Mouse (Mus musculus): ENCODE data around the gene Klhl12.
"Not testable (repeated sequence)": the region's sequence is repeated elsewhere in the genome, so short reads cannot be mapped to it uniquely, and the experiment has no call there.

Gene Klhl12

GRCm38 (mm10) chr1:134516491-134517198 is 61.3 kb downstream of the Klhl12 start:
- DNase-seq = no peak

GRCm38 (mm10) chr1:134517841-134518240 is 62.5 kb downstream of the Klhl12 start:
- not testable (repeated sequence) for DNase-seq

GRCm38 (mm10) chr1:134518677-134519076 is 63.3 kb downstream of the Klhl12 start:
- peak; percentile 85 for DNase-seq

- not testable (repeated sequence) for DNase-seq
These were observed 63.9 kb downstream of the Klhl12 start for GRCm38 (mm10) chr1:134519201-134519600.

GRCm38 (mm10) chr1:134520001-134520721 is 64.8 kb downstream of the Klhl12 start:
- no peak for DNase-seq

- no peak for DNase-seq
These were observed 65.8 kb downstream of the Klhl12 start for GRCm38 (mm10) chr1:134521163-134521562.

GRCm38 (mm10) chr1:134522325-134522724 is 67.0 kb downstream of the Klhl12 start:
- no peak for DNase-seq

GRCm38 (mm10) chr1:134524424-134524823 is 69.1 kb downstream of the Klhl12 start:
- DNase-seq = peak; percentile 39

GRCm38 (mm10) chr1:134525015-134525414 is 69.7 kb downstream of the Klhl12 start:
- DNase-seq = no peak

- no peak for DNase-seq
These were observed 71.4 kb downstream of the Klhl12 start for GRCm38 (mm10) chr1:134526752-134527151.

GRCm38 (mm10) chr1:134530618-134531017 is 75.3 kb downstream of the Klhl12 start:
- no peak for DNase-seq

GRCm38 (mm10) chr1:134533710-134534109 is 78.4 kb downstream of the Klhl12 start:
- not testable (repeated sequence) for DNase-seq

GRCm38 (mm10) chr1:134535054-134535453 is 79.7 kb downstream of the Klhl12 start:
- no peak for DNase-seq

GRCm38 (mm10) chr1:134535513-134535912 is 80.2 kb downstream of the Klhl12 start:
- DNase-seq = no peak

GRCm38 (mm10) chr1:134540610-134541009 is 85.3 kb downstream of the Klhl12 start:
- DNase-seq = no peak

Data from thymus, postnatal 25 days (tissue).